Mouse (Mus musculus) v-Abl transformed pro-B cells (cell line): Measurements from ENCODE around the gene Cdc42ep1.

ENCODE experiments used
- in situ Hi-C, 2 experiments: fragments of 400-800 bp; cut with MboI; formaldehyde crosslinking; loops; one replicate each; pipeline ENCODE4 v1.15.1; 2025; ENCODE audit not compliant: unreplicated experiment in 2 of 2

The Cdc42ep1 gene

DNA sequence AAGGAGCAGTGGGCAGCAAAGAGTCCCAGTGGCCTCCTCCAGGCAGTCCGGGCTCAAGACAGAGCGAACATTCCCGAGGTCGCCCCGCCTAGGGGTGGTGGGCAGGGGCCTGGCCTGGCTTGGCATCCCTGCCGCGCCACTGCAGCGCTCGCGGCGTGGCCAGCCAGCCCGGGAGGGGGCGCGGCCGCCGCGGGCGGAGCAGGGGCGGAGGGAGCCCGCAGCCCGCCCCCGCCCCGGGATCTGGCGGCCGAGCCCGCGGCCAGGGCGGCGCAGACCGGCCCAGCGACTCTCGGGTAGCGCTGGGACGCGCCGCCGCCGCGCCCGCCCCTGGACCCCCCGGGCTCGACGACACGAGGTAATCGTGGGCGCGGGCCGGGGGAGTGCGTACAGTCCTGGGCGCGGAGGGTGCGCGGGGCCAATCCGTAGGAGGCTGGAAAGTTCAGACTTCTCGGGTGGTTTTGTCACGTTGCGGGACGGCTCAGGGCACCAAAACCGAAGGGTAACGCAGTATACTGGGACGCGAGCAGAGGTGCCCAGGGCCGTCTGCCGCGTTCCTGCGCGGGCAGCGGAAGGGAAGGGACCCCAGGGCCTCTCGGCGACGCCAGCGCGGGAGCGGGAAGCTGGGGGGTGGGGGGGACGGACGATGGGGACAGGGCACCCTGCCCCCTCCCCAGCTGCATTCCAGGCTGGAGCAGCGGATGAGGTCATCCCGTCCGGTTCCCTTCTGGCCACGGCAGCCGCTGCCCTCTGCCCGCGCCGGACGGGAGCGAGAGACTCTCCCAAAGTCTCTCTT lies at the start of gene Cdc42ep1:
Cdc42ep1 (plus strand) TSS at position 254 of the 793 bp plus-strand sequence.
- in situ Hi-C loops: loop anchor here in 1 of 2 experiments (10.0 kb wide), 1 partner anchor 218 kb away; no protein-coding TSS in a partner anchor

GRCm38 (mm10) chr15:78796196-78797059 lies 46.0 kb upstream of the Cdc42ep1 start:
- in situ Hi-C loops: loop anchor here in 1 of 2 experiments (10.0 kb wide), 1 partner anchor 582 kb away; no protein-coding TSS in a partner anchor

DNA sequence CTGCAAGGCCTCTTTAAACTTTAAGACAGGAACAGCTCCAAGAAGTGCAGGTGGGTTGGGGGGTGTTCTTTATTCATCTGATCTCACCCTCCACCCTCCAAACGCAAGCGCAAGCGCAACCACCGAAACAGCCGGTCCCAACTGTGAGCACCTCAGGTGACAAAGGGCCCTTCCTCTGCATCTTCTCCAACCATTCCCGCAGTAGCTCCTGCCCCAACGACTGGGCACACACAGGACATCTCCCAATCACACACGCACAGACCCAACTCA lies 45.4 kb upstream of the Cdc42ep1 start:
- in situ Hi-C loops: loop anchor here in 1 of 2 experiments (10.0 kb wide), 1 partner anchor 582 kb away; no protein-coding TSS in a partner anchor

- in situ Hi-C loops: loop anchor here in 1 of 2 experiments (10.0 kb wide), 1 partner anchor 584 kb away; no protein-coding TSS in a partner anchor
These were observed 43.4 kb upstream of the Cdc42ep1 start for GRCm38 (mm10) chr15:78799029-78799428.

GRCm38 (mm10) chr15:78801571-78801970 lies 40.9 kb upstream of the Cdc42ep1 start:
- in situ Hi-C loops: loop anchor here in 1 of 2 experiments (25.0 kb wide), 3 partner anchors 789 to 1611 kb away; partner anchors contain the start of gene Mgat3

GRCm38 (mm10) chr15:78801971-78802741 lies 40.3 kb upstream of the Cdc42ep1 start:
- in situ Hi-C loops: loop anchor here in 1 of 2 experiments (25.0 kb wide), 3 partner anchors 790 to 1610 kb away; partner anchors contain the start of gene Mgat3

DNA sequence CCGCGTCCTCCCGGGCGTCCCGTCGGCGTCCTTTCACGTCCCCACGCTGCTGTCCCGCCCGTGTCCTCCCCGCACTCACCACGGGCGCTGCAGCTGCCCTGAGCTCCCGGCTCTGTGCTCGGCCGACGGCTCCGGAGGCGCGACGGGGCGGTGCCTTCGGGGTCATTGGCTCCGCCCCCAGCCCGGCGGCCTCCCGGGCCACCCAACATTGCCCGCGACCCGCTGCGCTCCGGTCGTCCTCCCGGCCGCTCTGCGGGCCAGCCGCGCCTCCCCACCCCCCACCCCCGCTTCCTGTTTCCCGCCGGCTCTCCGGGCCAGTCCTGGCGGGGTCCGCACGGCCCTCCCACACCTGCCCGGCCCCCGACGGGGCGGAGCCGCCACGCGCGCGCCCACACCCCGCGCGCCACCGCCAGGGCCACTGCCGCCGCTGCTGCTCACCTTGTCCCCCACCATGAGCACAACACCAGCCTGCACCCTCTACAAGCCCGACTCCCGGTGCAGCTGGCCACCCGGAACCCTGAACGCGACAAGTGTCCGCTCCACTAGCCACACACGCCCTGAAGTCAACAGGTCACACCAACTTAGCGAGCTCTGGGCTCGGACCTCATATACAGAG lies 39.5 kb upstream of the Cdc42ep1 start, which contains the start of gene Card10:
Card10 (minus strand) TSS at position 267 of the 616 bp plus-strand sequence.
- in situ Hi-C loops: loop anchor here in 1 of 2 experiments (25.0 kb wide), 3 partner anchors 791 to 1609 kb away; partner anchors contain the start of gene Mgat3

DNA sequence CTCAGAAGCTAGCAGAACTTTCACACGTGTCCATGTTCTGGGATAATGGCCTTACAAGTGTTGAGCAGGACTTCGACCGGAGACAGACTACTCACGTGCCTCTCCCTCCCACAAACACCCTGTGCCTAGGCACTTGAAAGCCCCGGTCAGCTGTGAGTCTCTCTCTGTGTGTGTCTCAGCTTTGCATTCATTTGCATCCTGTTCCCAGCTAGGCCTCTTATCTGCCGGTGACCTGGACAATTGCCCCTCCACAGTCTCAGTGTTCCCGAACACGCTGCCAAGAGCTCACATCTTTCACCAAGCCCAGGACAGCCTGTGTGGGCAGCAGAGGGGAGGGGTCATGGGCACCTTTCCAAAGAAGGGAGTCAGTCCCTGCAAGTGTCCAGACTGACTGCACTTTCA lies 38.9 kb upstream of the Cdc42ep1 start:
- in situ Hi-C loops: loop anchor here in 1 of 2 experiments (25.0 kb wide), 3 partner anchors 791 to 1609 kb away; partner anchors contain the start of gene Mgat3

DNA sequence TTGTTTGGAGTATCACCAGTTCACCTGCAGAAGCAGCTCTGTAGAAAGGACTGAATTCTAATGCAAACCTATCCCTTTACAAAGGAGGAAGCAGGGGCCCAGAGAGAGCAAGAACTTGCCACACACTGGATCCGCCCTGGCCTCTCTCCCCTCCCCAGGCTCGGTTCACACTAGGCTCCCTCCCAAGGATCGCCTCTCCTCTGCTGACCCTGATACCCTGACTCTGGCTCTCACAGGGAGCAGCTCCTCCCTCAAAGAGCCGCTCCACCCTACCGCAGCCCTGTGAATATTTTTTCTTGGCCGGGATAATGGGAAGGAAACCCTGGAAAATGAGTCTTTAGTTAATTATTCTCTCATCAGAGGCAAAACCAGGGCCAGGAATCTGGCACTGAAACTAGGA lies 38.1 kb upstream of the Cdc42ep1 start:
- in situ Hi-C loops: loop anchor here in 1 of 2 experiments (25.0 kb wide), 3 partner anchors 792 to 1608 kb away; partner anchors contain the start of gene Mgat3

GRCm38 (mm10) chr15:78805351-78805750 lies 37.1 kb upstream of the Cdc42ep1 start:
- in situ Hi-C loops: loop anchor here in 1 of 2 experiments (25.0 kb wide), 3 partner anchors 793 to 1607 kb away; partner anchors contain the start of gene Mgat3

DNA sequence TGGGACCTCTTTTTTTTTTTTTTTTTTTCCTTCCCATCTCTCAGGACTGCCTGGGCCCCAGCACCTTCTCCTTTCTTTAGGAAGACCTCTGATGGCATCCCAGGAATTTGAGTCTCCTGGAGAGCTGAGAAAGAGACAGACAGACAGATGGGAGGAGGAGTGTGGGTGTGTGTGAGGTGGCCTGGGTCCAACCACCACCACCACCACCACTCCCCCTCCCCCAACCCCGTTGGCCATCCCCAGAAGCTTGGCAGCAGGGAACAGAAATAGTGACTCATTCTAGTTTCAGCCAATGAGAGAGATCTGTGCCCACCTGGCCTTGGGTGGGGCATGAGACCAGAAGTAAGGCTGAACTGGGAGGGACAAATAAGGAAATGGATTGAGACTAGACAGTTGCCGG lies 35.8 kb upstream of the Cdc42ep1 start:
- in situ Hi-C loops: loop anchor here in 1 of 2 experiments (25.0 kb wide), 3 partner anchors 794 to 1606 kb away; partner anchors contain the start of gene Mgat3

- in situ Hi-C loops: loop anchor here in 1 of 2 experiments (25.0 kb wide), 3 partner anchors 795 to 1605 kb away; partner anchors contain the start of gene Mgat3
These were observed 35.3 kb upstream of the Cdc42ep1 start for GRCm38 (mm10) chr15:78807141-78807540.

- in situ Hi-C loops: loop anchor here in 1 of 2 experiments (25.0 kb wide), 3 partner anchors 797 to 1603 kb away; partner anchors contain the start of gene Mgat3
These were observed 33.4 kb upstream of the Cdc42ep1 start for GRCm38 (mm10) chr15:78808980-78809379.

GRCm38 (mm10) chr15:78809739-78810138 lies 32.7 kb upstream of the Cdc42ep1 start:
- in situ Hi-C loops: loop anchor here in 1 of 2 experiments (25.0 kb wide), 3 partner anchors 797 to 1603 kb away; partner anchors contain the start of gene Mgat3

DNA sequence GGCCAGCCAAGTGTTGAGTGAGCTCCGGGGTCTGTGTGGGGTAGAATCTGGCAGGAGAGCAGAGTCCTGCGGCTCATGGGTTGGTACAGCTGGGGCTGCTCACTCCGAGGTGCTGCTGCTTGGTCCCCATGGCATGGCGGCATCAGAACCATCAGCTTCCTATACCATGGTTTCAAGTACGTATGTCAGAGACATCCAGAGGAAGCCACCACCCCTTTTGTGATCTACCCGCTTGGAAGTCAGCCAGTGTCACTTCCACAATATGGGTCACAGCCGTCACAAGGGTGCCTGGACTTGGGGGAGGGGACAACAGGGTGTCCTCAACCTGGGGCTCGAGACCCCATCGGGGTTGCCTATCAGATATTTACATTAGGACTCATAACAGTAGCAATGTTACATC lies 32.3 kb upstream of the Cdc42ep1 start:
- in situ Hi-C loops: loop anchor here in 1 of 2 experiments (25.0 kb wide), 3 partner anchors 798 to 1602 kb away; partner anchors contain the start of gene Mgat3

DNA sequence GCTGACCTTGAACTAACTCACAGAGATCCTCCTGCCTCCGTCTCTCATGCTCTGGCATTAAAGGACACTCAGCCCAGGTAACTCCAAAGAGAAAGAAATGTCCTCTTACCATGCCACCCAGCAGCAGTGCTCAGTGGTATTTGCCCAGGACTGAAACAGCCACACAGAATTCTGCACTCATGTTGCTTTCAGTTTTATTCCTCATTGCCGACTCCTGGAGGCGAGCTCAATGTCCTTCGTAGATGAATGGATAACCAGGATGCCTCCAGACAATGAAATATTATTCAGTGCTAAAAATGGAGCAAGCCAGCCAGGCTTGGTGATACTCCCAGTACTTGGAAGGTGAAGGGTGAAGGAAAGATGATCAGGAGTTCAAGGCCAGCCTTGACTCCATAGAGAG lies 28.8 kb upstream of the Cdc42ep1 start:
- in situ Hi-C loops: loop anchor here in 1 of 2 experiments (25.0 kb wide), 3 partner anchors 801 to 1599 kb away; partner anchors contain the start of gene Mgat3

GRCm38 (mm10) chr15:78815314-78816073 lies 26.9 kb upstream of the Cdc42ep1 start:
- in situ Hi-C loops: loop anchor here in 1 of 2 experiments (25.0 kb wide), 3 partner anchors 803 to 1597 kb away; partner anchors contain the start of gene Mgat3

GRCm38 (mm10) chr15:78816074-78816391 lies 26.4 kb upstream of the Cdc42ep1 start:
- in situ Hi-C loops: loop anchor here in 1 of 2 experiments (25.0 kb wide), 3 partner anchors 804 to 1596 kb away; partner anchors contain the start of gene Mgat3
